In genomic region chr14:118435676-118436330, GRCm38 (mm10) we compare ENCODE assay signal across 16 mouse cellular contexts.
A peak's percentile ranks its signal among the peaks of the same experiment; 100 is the strongest.
DNase-seq lines count a peak whose midpoint lies in the region; ATAC-seq lines count a peak whose summit lies in the region.
"Had no signal": no experiment of that assay in that cellular context is flagged by ENCODE, and none has a peak within 500 bp of the region (broad histone marks: within the 10 kb centered on the region; RNA-seq: fewer than 3 reads in every experiment).

No protein-coding gene starts in this region.

- peak overlapping the region; percentile 59; the same call in 1 of the 2 replicates for H3K4me3 ChIP-seq in forebrain, embryonic 10.5 days
- H3K4me3 ChIP-seq in forebrain, embryonic 15.5 days = no peak overlapping the region
- no peak overlapping the region for H3K4me3 ChIP-seq in hindbrain, embryonic 14.5 days (replicated peaks; ENCODE audit: low read length)
- H3K4me3 ChIP-seq in neural tube, embryonic 11.5 days (ENCODE audit: low read depth, low read length) = no peak overlapping the region
- H3K4me3 ChIP-seq: erythroblast, embryonic 14.5 days had no signal

- no peak for ATAC-seq in forebrain, embryonic 15.5 days (replicated peaks)
- ATAC-seq in hindbrain, embryonic 14.5 days (ENCODE audit: low FRiP score) = peak; percentile 71; the same call in 1 of the 2 replicates
- peak; percentile 36 for ATAC-seq in neural tube, embryonic 11.5 days (ENCODE audit: insufficient read depth, low FRiP score, low TSS enrichment)
- ATAC-seq: inflammation-experienced regulatory T-cells, adult 6 months; lung, postnatal 0 days had no signal

- no peak for DNase-seq in forebrain, embryonic 10.5 days (ENCODE audit: extremely low spot score, low spot score)
- DNase-seq in embryo, embryonic 10.5 days (ENCODE audit: low spot score) = peak; percentile 44
- peak; percentile 51 for DNase-seq in hindbrain, embryonic 14.5 days (ENCODE audit: low spot score)
- DNase-seq in neural tube, embryonic 11.5 days (ENCODE audit: low spot score) = peak; percentile 36
- DNase-seq in liver (no peak), MN1 (ENCODE audit: low spot score) (no peak)
- DNase-seq in cerebellum, adult 11-12 months = no peak
- DNase-seq: heart, adult 2 months; spleen, adult 18-20 months; thymus, postnatal 36 days had no signal

- no peak overlapping the region for H3K27ac ChIP-seq in forebrain, embryonic 10.5 days
- no peak overlapping the region for H3K27ac ChIP-seq in forebrain, embryonic 15.5 days (replicated peaks)
- H3K27ac ChIP-seq in hindbrain, embryonic 14.5 days = no peak overlapping the region
- no peak overlapping the region for H3K27ac ChIP-seq in neural tube, embryonic 11.5 days (ENCODE audit: low read depth, low read length)
- H3K27ac ChIP-seq: heart, adult 2 months; kidney, embryonic 15.5 days; liver, embryonic 14.5 days had no signal

- no peaks in the 10 kb centered on the region for H3K9me3 ChIP-seq in forebrain, embryonic 10.5 days
- H3K9me3 ChIP-seq in forebrain, embryonic 15.5 days = no peaks in the 10 kb centered on the region
- H3K9me3 ChIP-seq in hindbrain, embryonic 14.5 days (ENCODE audit: control insufficient read depth, low read length) = no peaks in the 10 kb centered on the region
- no peaks in the 10 kb centered on the region for H3K9me3 ChIP-seq in neural tube, embryonic 11.5 days (ENCODE audit: control insufficient read depth, low read length)
- H3K9me3 ChIP-seq: kidney, embryonic 15.5 days had no signal

- 16% methylated on average over 12 of the region's 12 CpGs for WGBS in forebrain, embryonic 10.5 days
- 16% methylated on average over 12 of the region's 12 CpGs for WGBS in forebrain, embryonic 15.5 days
- 13% methylated on average over 12 of the region's 12 CpGs for WGBS in hindbrain, embryonic 14.5 days
- 20% methylated on average over 12 of the region's 12 CpGs for WGBS in neural tube, embryonic 11.5 days

- H3K27me3 ChIP-seq in forebrain, embryonic 10.5 days (ENCODE audit: poor library complexity, severe bottlenecking) = peaks cover 92% of the 10 kb centered on the region
- H3K27me3 ChIP-seq in forebrain, embryonic 15.5 days = peaks cover 38% of the 10 kb centered on the region
- H3K27me3 ChIP-seq in hindbrain, embryonic 14.5 days (ENCODE audit: control insufficient read depth, insufficient read depth, low read length) = peaks cover 67% of the 10 kb centered on the region
- peaks cover 15% of the 10 kb centered on the region for H3K27me3 ChIP-seq in neural tube, embryonic 11.5 days (ENCODE audit: control insufficient read depth, insufficient read depth, low read length)

- H3K36me3 ChIP-seq in forebrain, embryonic 10.5 days (replicated peaks) = no peaks in the 10 kb centered on the region
- no peaks in the 10 kb centered on the region for H3K36me3 ChIP-seq in forebrain, embryonic 15.5 days
- H3K36me3 ChIP-seq in hindbrain, embryonic 14.5 days (replicated peaks; ENCODE audit: control insufficient read depth, insufficient read depth) = no peaks in the 10 kb centered on the region
- H3K36me3 ChIP-seq in neural tube, embryonic 11.5 days (ENCODE audit: control insufficient read depth, insufficient read depth, low read length) = no peaks in the 10 kb centered on the region
- H3K36me3 ChIP-seq: kidney, embryonic 15.5 days had no signal

- H3K4me1 ChIP-seq in forebrain, embryonic 10.5 days = peaks cover 52% of the 10 kb centered on the region
- H3K4me1 ChIP-seq in forebrain, embryonic 15.5 days = peaks cover 21% of the 10 kb centered on the region
- peaks cover 22% of the 10 kb centered on the region for H3K4me1 ChIP-seq in hindbrain, embryonic 14.5 days (replicated peaks; ENCODE audit: control insufficient read depth, insufficient read depth, low read length)
- H3K4me1 ChIP-seq in neural tube, embryonic 11.5 days (ENCODE audit: control insufficient read depth, insufficient read depth, low read length) = peaks cover 3% of the 10 kb centered on the region; the same call in 1 of the 2 replicates

- no peak overlapping the region for H3K9ac ChIP-seq in forebrain, embryonic 15.5 days (replicated peaks)
- no peak overlapping the region for H3K9ac ChIP-seq in hindbrain, embryonic 14.5 days
- H3K9ac ChIP-seq in neural tube, embryonic 11.5 days (ENCODE audit: low read length) = no peak overlapping the region
- H3K9ac ChIP-seq: liver, embryonic 14.5 days had no signal

- no peak overlapping the region for H3K4me2 ChIP-seq in forebrain, embryonic 15.5 days (replicated peaks)
- no peak overlapping the region; the same call in 1 of the 2 replicates for H3K4me2 ChIP-seq in hindbrain, embryonic 14.5 days (replicated peaks)
- no peak overlapping the region for H3K4me2 ChIP-seq in neural tube, embryonic 11.5 days (ENCODE audit: low read depth)

Comparison
In these comparisons a context has a peak if more than half of its experiments do, and no peak if none do; other contexts are left out.
1. DNase-seq: peak in embryo, embryonic 10.5 days (single experiment), hindbrain, embryonic 14.5 days (single experiment) and neural tube, embryonic 11.5 days (single experiment); none in forebrain, embryonic 10.5 days (single experiment), liver (single experiment), cerebellum, adult 11-12 months (single experiment) and MN1 (single experiment).